Mouse (Mus musculus) E14TG2a.4 (cell line): ENCODE measurements at regions not wholly inside any gene's neighbourhood (a gene's known extent, or its start where the extent isn't known, plus 50 kb on each side); places are given as distances from the start of the nearest gene placed in this dataset.
A peak's percentile ranks its signal among the peaks of the same experiment; 100 is the strongest.
"Not testable (repeated sequence)": the region's sequence is repeated elsewhere in the genome, so short reads cannot be mapped to it uniquely, and the experiment has no call there.

Source experiments
- H3K27me3 ChIP-seq: 2 replicates; pipeline ENCODE4 v1.6.1; 2014; ENCODE audit warnings: low read length, control low read depth; ENCODE audit not compliant: insufficient read depth
- H3K36me3 ChIP-seq: 2 replicates; pipeline ENCODE4 v1.6.1; 2014; ENCODE audit warnings: low read length, control low read depth; ENCODE audit not compliant: insufficient read depth
- H3K4me1 ChIP-seq: replicated peaks from 2 replicates; pipeline ENCODE4 v1.6.1; 2014; ENCODE audit warnings: low read depth, low read length, control low read depth
- H3K4me3 ChIP-seq: replicated peaks from 2 replicates; pipeline ENCODE4 v1.5.1; 2014; ENCODE audit warnings: mild to moderate bottlenecking, low read length
- H3K9me3 ChIP-seq: 2 replicates; pipeline ENCODE4 v1.6.1; 2014; ENCODE audit warnings: low read length, control low read depth
- CTCF ChIP-seq: conservative IDR thresholded peaks from 2 replicates; pipeline ENCODE4 v1.5.1; 2014; ENCODE audit warnings: low read length
- NANOG ChIP-seq: IDR thresholded peaks from 2 replicates; pipeline ENCODE4 v1.6.1; 2014; ENCODE audit warnings: borderline replicate concordance, low read length, mixed read lengths
- POU5F1 ChIP-seq: IDR thresholded peaks from 2 replicates; pipeline ENCODE4 v1.6.1; 2014; ENCODE audit warnings: low read length, borderline replicate concordance

- not testable (repeated sequence) for H3K9me3 ChIP-seq
These were observed 502.6 kb upstream of the Gdi2 start for GRCm38 (mm10) chr13:3035291-3035690.

GRCm38 (mm10) chr13:3037010-3037409, 500.9 kb upstream of the Gdi2 start:
- not testable (repeated sequence) for H3K4me3 ChIP-seq, H3K9me3 ChIP-seq, H3K36me3 ChIP-seq, H3K27me3 ChIP-seq, H3K4me1 ChIP-seq
- peak; percentile 40; the same call in 1 of the 2 replicates for TF ChIP-seq NANOG

More at GRCm38 (mm10) chr13:3035291-3035690, 502.6 kb upstream of the Gdi2 start:
- H3K4me1 ChIP-seq, H3K4me3 ChIP-seq, H3K27me3 ChIP-seq, H3K36me3 ChIP-seq: not testable (repeated sequence)

GRCm38 (mm10) chr13:3046381-3047105, 491.3 kb upstream of the Gdi2 start:
- H3K36me3 ChIP-seq, H3K4me3 ChIP-seq, H3K4me1 ChIP-seq, H3K27me3 ChIP-seq, H3K9me3 ChIP-seq: not testable (repeated sequence)

- H3K9me3 ChIP-seq, H3K27me3 ChIP-seq, H3K36me3 ChIP-seq, H3K4me3 ChIP-seq, H3K4me1 ChIP-seq: not testable (repeated sequence)
These were observed 454.4 kb upstream of the Gdi2 start for GRCm38 (mm10) chr13:3083480-3083879.

GRCm38 (mm10) chr13:3089971-3090370, 447.9 kb upstream of the Gdi2 start:
- not testable (repeated sequence) for H3K4me3 ChIP-seq, H3K9me3 ChIP-seq, H3K27me3 ChIP-seq

GRCm38 (mm10) chr13:3106543-3106942, 431.3 kb upstream of the Gdi2 start:
- not testable (repeated sequence) for H3K36me3 ChIP-seq, H3K4me3 ChIP-seq, H3K4me1 ChIP-seq, H3K27me3 ChIP-seq
- peaks cover 12% of the 10 kb centered on the region for H3K9me3 ChIP-seq

More at GRCm38 (mm10) chr13:3089971-3090370, 447.9 kb upstream of the Gdi2 start:
- H3K4me1 ChIP-seq, H3K36me3 ChIP-seq: not testable (repeated sequence)

GRCm38 (mm10) chr13:3128150-3128549, 409.7 kb upstream of the Gdi2 start:
- TF ChIP-seq CTCF: 0 out of 2 replicates have a peak, but pooled peaks have one; percentile 28
- not testable (repeated sequence) for H3K9me3 ChIP-seq, H3K4me1 ChIP-seq, H3K27me3 ChIP-seq, H3K36me3 ChIP-seq, H3K4me3 ChIP-seq

- not testable (repeated sequence) for H3K9me3 ChIP-seq
These were observed 400.6 kb upstream of the Gdi2 start for GRCm38 (mm10) chr13:3137281-3137680.

GRCm38 (mm10) chr13:3138698-3139097, 399.2 kb upstream of the Gdi2 start:
- Histone ChIP-seq H3K9me3 (no peaks in the 10 kb centered on the region), H3K27me3 (no peaks in the 10 kb centered on the region), H3K36me3 (no peaks in the 10 kb centered on the region), H3K4me1 (no peaks in the 10 kb centered on the region; the same call in 1 of the 2 replicates), H3K4me3 (peak overlapping the region; percentile 43)
- TF ChIP-seq POU5F1: no peak
- TF ChIP-seq NANOG: no peak
- TF ChIP-seq CTCF: no peak

More at GRCm38 (mm10) chr13:3137281-3137680, 400.6 kb upstream of the Gdi2 start:
- not testable (repeated sequence) for H3K4me1 ChIP-seq, H3K36me3 ChIP-seq, H3K27me3 ChIP-seq, H3K4me3 ChIP-seq

GRCm38 (mm10) chr13:3145513-3145912, 392.4 kb upstream of the Gdi2 start:
- H3K4me3 ChIP-seq, H3K36me3 ChIP-seq, H3K4me1 ChIP-seq, H3K27me3 ChIP-seq, H3K9me3 ChIP-seq: not testable (repeated sequence)
